Mouse (Mus musculus): ENCODE measurements around the gene Casp14. TPM values are rescaled to one million over a fixed set of nuclear protein-coding genes. Genes with fewer than 3 reads are reported as not detected.

The Casp14 gene
- polyA plus RNA-seq (2015; fragmentation: Nextera tagmentation; extraction: Ambion mirVana) = not detected in 2 replicates

DNA sequence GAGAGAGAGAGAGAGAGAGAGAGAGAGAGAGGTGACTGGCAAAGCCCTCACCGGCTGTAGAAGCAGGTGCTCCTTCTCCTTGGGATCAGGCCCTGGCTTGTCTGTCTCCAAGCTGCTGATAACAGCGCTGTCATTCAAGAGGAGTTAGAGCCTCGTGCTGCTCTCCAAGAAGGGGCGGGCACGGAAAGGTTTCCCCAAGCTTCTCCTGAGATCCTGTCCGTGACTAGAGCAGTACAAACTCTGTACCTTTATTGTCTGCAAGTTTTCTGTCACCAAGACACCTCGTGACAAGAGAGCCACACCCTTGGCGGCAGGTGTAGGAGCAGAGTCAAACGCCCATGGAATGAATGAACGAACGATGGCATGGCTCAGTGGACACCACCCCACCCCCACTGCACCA, at the start of gene Casp14:
TSS of gene Casp14 (minus strand) at position 239 of the 400 bp plus-strand sequence.
- Histone ChIP-seq H3K4me3 (replicated peaks; ENCODE audit: low read depth, low read length) (no peak within 1 kb of the TSS), H3K9me3 (replicated peaks; ENCODE audit: low read length) (no peaks in the 10 kb centered on the region), H3K4me2 (ENCODE audit: low read length) (no peak within 1 kb of the TSS), H3K27me3 (ENCODE audit: insufficient read depth, low read length) (no peaks in the 10 kb centered on the region), H3K27ac (no peak within 1 kb of the TSS), H3K9ac (ENCODE audit: low read depth, low read length) (no peak within 1 kb of the TSS), H3K4me1 (replicated peaks; ENCODE audit: insufficient read depth, low read length) (no peaks in the 10 kb centered on the region), H3K36me3 (ENCODE audit: insufficient read depth, low read length) (no peaks in the 10 kb centered on the region)
- TF ChIP-seq CTCF (IDR thresholded peaks at IDR 0.05; ENCODE audit: low read depth) = no peak
- DNase-seq (ENCODE audit: low spot score) (no peak), ATAC-seq (replicated peaks; ENCODE audit: low FRiP score, low read depth) (no peak)
- WGBS = 55% methylated on average over 11 of the region's 11 CpGs

GRCm38 (mm10) chr10:78765570-78765969, 47.5 kb upstream of the Casp14 start:
- Histone ChIP-seq H3K27ac (no peak overlapping the region), H3K9ac (ENCODE audit: low read depth, low read length) (no peak overlapping the region), H3K27me3 (ENCODE audit: insufficient read depth, low read length) (no peaks in the 10 kb centered on the region), H3K4me3 (replicated peaks; ENCODE audit: low read depth, low read length) (no peak overlapping the region), H3K9me3 (replicated peaks; ENCODE audit: low read length) (no peaks in the 10 kb centered on the region; the same call in 1 of the 2 replicates), H3K4me1 (replicated peaks; ENCODE audit: insufficient read depth, low read length) (no peaks in the 10 kb centered on the region), H3K4me2 (ENCODE audit: low read length) (no peak overlapping the region), H3K36me3 (ENCODE audit: insufficient read depth, low read length) (no peaks in the 10 kb centered on the region)
- ATAC-seq (replicated peaks; ENCODE audit: low FRiP score, low read depth) = no peak
- no peak for DNase-seq (ENCODE audit: low spot score)
- WGBS = 88% methylated on average over 1 of the region's 1 CpGs
- no peak for TF ChIP-seq CTCF (IDR thresholded peaks at IDR 0.05; ENCODE audit: low read depth)

- Histone ChIP-seq H3K27ac (no peak overlapping the region), H3K4me3 (replicated peaks; ENCODE audit: low read depth, low read length) (no peak overlapping the region), H3K4me1 (replicated peaks; ENCODE audit: insufficient read depth, low read length) (no peaks in the 10 kb centered on the region; the same call in 1 of the 2 replicates), H3K36me3 (ENCODE audit: insufficient read depth, low read length) (no peaks in the 10 kb centered on the region), H3K4me2 (ENCODE audit: low read length) (no peak overlapping the region), H3K27me3 (ENCODE audit: insufficient read depth, low read length) (no peaks in the 10 kb centered on the region), H3K9ac (ENCODE audit: low read depth, low read length) (no peak overlapping the region), H3K9me3 (replicated peaks; ENCODE audit: low read length) (no peaks in the 10 kb centered on the region)
- peak; percentile 81 for DNase-seq (ENCODE audit: low spot score)
- WGBS = 34% methylated on average over 6 of the region's 6 CpGs
- peak; percentile 91 for TF ChIP-seq CTCF (IDR thresholded peaks at IDR 0.05; ENCODE audit: low read depth)
- ATAC-seq (replicated peaks; ENCODE audit: low FRiP score, low read depth) = no peak
These were observed 37.9 kb upstream of the Casp14 start for GRCm38 (mm10) chr10:78756021-78756420.

DNA sequence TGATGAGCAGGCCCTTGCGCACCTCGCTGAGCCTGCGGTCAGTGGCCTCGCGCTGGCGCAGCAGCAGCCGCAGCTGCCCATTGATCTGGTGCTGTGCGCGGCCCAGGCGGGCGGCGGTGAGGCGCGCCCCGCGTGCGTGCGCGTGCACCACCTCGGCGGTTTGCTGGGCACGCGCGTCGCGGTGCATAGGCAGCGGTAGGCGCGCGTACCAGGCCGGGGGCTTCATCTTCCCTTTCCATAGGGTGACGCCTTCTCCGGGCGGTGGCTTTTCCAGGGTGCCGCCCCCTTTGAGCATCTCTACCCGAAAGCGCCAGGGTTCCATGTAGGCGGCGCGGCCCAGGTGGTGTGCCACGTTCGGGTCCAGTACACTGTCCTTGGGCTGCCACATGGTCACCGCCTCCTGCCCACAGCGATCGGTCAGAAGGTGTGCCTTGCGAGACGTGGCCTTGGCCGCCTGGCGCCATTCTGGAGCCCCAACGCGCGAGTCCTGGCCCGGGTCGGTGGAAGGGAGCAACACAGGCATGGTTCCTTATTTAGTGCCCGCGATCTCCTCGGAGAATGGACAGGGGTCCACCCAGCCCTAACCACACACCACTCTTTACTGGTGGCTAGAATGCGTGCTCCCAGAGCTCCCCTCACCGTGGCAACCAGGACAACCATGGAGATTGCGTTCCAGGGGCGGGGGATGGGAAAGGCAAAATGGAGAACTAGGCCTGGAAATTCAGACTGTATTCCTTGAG, 34.5 kb upstream of the Casp14 start, which contains the start of gene Ccdc105:
TSS of gene Ccdc105 (minus strand) at position 614 of the 740 bp plus-strand sequence.
- peaks cover 1% of the 10 kb centered on the region; the same call in 1 of the 2 replicates for H3K4me1 ChIP-seq (replicated peaks; ENCODE audit: insufficient read depth, low read length)
- H3K4me3 ChIP-seq (replicated peaks; ENCODE audit: low read depth, low read length) = peak within 1 kb of the TSS; percentile 44
- ATAC-seq (replicated peaks; ENCODE audit: low FRiP score, low read depth) (peak; percentile 93), DNase-seq (ENCODE audit: low spot score) (peak; percentile 86)
- TF ChIP-seq CTCF (IDR thresholded peaks at IDR 0.05; ENCODE audit: low read depth) = no peak
- peak within 1 kb of the TSS; percentile 33 for H3K9ac ChIP-seq (ENCODE audit: low read depth, low read length)
- under 1% methylated on average over 61 of the region's 61 CpGs for WGBS
- peak within 1 kb of the TSS; percentile 87 for H3K4me2 ChIP-seq (ENCODE audit: low read length)
- no peak within 1 kb of the TSS for H3K27ac ChIP-seq
- no peaks in the 10 kb centered on the region for H3K36me3 ChIP-seq (ENCODE audit: insufficient read depth, low read length)
- no peaks in the 10 kb centered on the region for H3K9me3 ChIP-seq (replicated peaks; ENCODE audit: low read length)
- no peaks in the 10 kb centered on the region for H3K27me3 ChIP-seq (ENCODE audit: insufficient read depth, low read length)

DNA sequence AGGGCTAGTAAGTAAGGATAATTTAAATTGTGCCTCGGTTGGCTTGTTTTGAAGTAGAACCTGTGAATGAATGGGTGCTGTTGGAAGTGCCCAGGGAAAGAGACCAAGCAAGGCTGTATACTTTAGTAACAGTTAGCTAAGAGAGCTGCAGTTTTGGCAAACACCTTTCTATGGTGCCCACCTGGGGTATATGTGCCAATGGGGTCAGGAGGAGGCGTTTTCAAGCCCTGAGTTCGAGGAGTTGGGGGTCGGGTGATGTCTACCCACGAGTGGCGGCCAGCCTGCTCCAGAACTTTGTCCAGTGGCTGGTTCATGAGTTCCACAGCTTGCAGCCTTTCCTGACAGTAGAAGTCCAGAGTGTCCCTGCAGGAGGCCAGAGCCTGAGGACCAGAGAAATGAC, 30.9 kb upstream of the Casp14 start:
- Histone ChIP-seq H3K9me3 (replicated peaks; ENCODE audit: low read length) (no peaks in the 10 kb centered on the region), H3K4me2 (ENCODE audit: low read length) (no peak overlapping the region)

DNA sequence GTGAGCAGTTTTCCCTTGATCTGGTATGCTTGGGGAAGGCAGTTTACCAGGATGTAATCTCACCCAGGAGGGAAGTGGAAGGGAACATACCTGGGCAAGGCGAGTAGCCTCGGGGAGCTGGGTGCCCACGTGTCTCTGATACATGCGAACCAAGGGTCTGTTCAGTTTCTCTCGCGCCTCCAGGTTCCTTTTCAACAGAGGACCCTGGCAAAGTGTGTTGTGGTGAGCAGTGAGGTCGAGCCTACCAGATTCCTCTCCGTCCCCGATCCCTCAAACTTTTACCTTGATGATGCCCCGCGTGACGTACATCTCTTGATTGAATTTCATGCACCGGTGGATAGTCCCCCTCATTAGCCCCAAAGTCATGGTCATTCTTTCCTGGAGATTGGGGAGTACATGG, 30.1 kb upstream of the Casp14 start:
- Histone ChIP-seq H3K27me3 (ENCODE audit: insufficient read depth, low read length) (no peaks in the 10 kb centered on the region), H3K4me3 (replicated peaks; ENCODE audit: low read depth, low read length) (no peak overlapping the region), H3K9me3 (replicated peaks; ENCODE audit: low read length) (no peaks in the 10 kb centered on the region), H3K4me1 (replicated peaks; ENCODE audit: insufficient read depth, low read length) (peaks cover 5% of the 10 kb centered on the region; the same call in 1 of the 2 replicates), H3K27ac (no peak overlapping the region), H3K9ac (ENCODE audit: low read depth, low read length) (no peak overlapping the region), H3K4me2 (ENCODE audit: low read length) (no peak overlapping the region), H3K36me3 (ENCODE audit: insufficient read depth, low read length) (no peaks in the 10 kb centered on the region)
- 77% methylated on average over 13 of the region's 13 CpGs for WGBS
- TF ChIP-seq CTCF (IDR thresholded peaks at IDR 0.05; ENCODE audit: low read depth) = no peak
- DNase-seq (ENCODE audit: low spot score) = no peak
- ATAC-seq (replicated peaks; ENCODE audit: low FRiP score, low read depth) = no peak

More for the DNA sequence above, 30.9 kb upstream of the Casp14 start:
- Histone ChIP-seq H3K4me3 (replicated peaks; ENCODE audit: low read depth, low read length) (no peak overlapping the region), H3K4me1 (replicated peaks; ENCODE audit: insufficient read depth, low read length) (peaks cover 5% of the 10 kb centered on the region; the same call in 1 of the 2 replicates), H3K36me3 (ENCODE audit: insufficient read depth, low read length) (no peaks in the 10 kb centered on the region), H3K27ac (no peak overlapping the region), H3K27me3 (ENCODE audit: insufficient read depth, low read length) (no peaks in the 10 kb centered on the region), H3K9ac (ENCODE audit: low read depth, low read length) (no peak overlapping the region)
- 85% methylated on average over 6 of the region's 6 CpGs for WGBS
- no peak for ATAC-seq (replicated peaks; ENCODE audit: low FRiP score, low read depth)
- no peak for DNase-seq (ENCODE audit: low spot score)
- TF ChIP-seq CTCF (IDR thresholded peaks at IDR 0.05; ENCODE audit: low read depth) = no peak
